Mouse (Mus musculus) brain, embryonic 14.5 days (tissue): Measurements from ENCODE around the gene Tenm3.

Experiments used
- CTCF ChIP-seq: fragments of 200-500 bp; IDR thresholded peaks from 2 replicates; pipeline ENCODE4 v1.5.1; 2012; ENCODE audit warnings: inconsistent platforms, mild to moderate bottlenecking, moderate library complexity, borderline replicate concordance; ENCODE audit not compliant: insufficient read depth, insufficient read length; ENCODE audit errors: extremely low read depth
- POLR2A ChIP-seq: fragments of 200-500 bp; IDR thresholded peaks from 2 replicates; pipeline ENCODE4 v1.6.1; 2012; ENCODE audit warnings: mild to moderate bottlenecking, inconsistent platforms, borderline replicate concordance; ENCODE audit not compliant: poor library complexity, insufficient read depth, insufficient read length, severe bottlenecking; ENCODE audit errors: extremely low read depth

GRCm38 (mm10) chr8:48375183-48375582 is 468.6 kb downstream of the Tenm3 start:
- TF ChIP-seq POLR2A: no peak
- TF ChIP-seq CTCF: no peak
